Mouse (Mus musculus): ENCODE data around the gene Iqgap2. TPM values are rescaled to one million over a fixed set of nuclear protein-coding genes. Genes with fewer than 3 reads are reported as not detected.

Iqgap2 gene
- polyA plus RNA-seq, 2 experiments, result 10.5 to 12.7 TPM

DNA sequence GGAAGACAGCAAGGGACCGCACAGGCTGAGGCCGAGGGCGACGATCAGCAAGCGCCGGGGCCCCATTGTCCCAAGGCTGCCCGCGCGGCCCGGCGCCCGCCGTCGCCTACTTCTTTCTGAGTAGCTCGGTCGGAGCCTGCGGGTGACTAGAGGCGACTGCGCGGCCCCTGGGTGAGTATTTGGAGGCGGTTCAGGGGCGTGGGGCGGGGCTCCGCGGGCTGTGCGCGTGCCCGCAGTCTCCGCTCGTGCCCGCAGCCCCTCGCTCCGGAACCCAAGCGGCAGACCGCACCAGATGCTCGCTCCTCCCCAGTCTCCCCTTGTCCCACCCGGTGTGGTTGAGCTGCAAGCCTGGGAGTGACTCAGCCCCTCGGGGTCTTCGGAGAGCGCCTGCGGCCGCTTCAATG, 273.4 kb downstream of the Iqgap2 start, which contains the start of gene F2r:
TSS of gene F2r (minus strand) at position 179 of the 404 bp plus-strand sequence.
- H3K36me3 ChIP-seq (ENCODE audit: control insufficient read depth, insufficient read depth, low read length), result no peaks in the 10 kb centered on the region
- peaks cover 21% of the 10 kb centered on the region for H3K4me1 ChIP-seq (ENCODE audit: control insufficient read depth, insufficient read depth, low read length)
- H3K9me3 ChIP-seq (ENCODE audit: control insufficient read depth, low read length), result no peaks in the 10 kb centered on the region
- 0 out of 2 replicates have a peak, but pooled peaks have one; percentile 74 for TF ChIP-seq POLR2A (IDR thresholded peaks at IDR 0.05; ENCODE audit: borderline replicate concordance, extremely low read depth, insufficient read depth, insufficient read length)
- DNase-seq (ENCODE audit: low spot score) (peak; percentile 88), ATAC-seq (ENCODE audit: low FRiP score, low read depth) (peak; percentile 94)
- peak within 1 kb of the TSS; percentile 71 for H3K27ac ChIP-seq (replicated peaks; ENCODE audit: low read depth, low read length)
- peak within 1 kb of the TSS; percentile 87 for H3K9ac ChIP-seq (ENCODE audit: low read depth, low read length, severe bottlenecking)
- H3K4me3 ChIP-seq (replicated peaks; ENCODE audit: low read length), result peak within 1 kb of the TSS; percentile 82
- H3K4me2 ChIP-seq (replicated peaks; ENCODE audit: low read depth, low read length, severe bottlenecking), result peak within 1 kb of the TSS; percentile 74
- no peaks in the 10 kb centered on the region for H3K27me3 ChIP-seq (ENCODE audit: control insufficient read depth, insufficient read depth, low read length)
- WGBS, result under 1% methylated on average over 32 of the region's 42 CpGs

DNA sequence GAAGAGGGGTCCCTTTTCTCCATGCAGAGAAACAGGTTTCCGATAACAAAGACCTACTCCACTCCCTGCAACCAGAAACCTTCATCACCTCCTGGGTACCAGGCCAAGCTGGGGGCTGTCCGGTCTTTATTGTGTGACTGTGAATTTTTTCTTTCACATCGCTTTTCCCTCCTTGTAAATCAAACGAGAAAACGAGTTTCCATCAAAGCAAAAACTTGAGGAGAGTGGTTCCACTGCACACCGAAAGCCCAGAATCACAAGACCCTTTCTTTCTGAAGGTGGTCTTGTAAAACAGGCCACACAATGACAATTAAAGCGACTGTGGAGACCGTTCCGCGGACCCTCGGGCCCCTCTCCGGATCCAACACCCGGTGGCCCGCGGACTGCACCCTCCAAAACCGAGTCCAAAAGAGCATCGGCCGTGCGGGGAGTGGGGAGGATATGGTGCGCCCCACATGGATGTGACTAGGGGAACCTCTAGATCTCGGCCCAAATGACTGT, 274.0 kb downstream of the Iqgap2 start:
- ATAC-seq (ENCODE audit: low FRiP score, low read depth) (peak; percentile 36), DNase-seq (ENCODE audit: low spot score) (no peak)
- H3K4me3 ChIP-seq (replicated peaks; ENCODE audit: low read length), result peak overlapping the region; percentile 82
- peak overlapping the region; percentile 71 for H3K27ac ChIP-seq (replicated peaks; ENCODE audit: low read depth, low read length)
- TF ChIP-seq POLR2A (IDR thresholded peaks at IDR 0.05; ENCODE audit: borderline replicate concordance, extremely low read depth, insufficient read depth, insufficient read length), result no peak
- H3K9me3 ChIP-seq (ENCODE audit: control insufficient read depth, low read length), result no peaks in the 10 kb centered on the region
- no peaks in the 10 kb centered on the region for H3K36me3 ChIP-seq (ENCODE audit: control insufficient read depth, insufficient read depth, low read length)
- under 1% methylated on average over 21 of the region's 21 CpGs for WGBS
- peak overlapping the region; percentile 87 for H3K9ac ChIP-seq (ENCODE audit: low read depth, low read length, severe bottlenecking)
- peak overlapping the region; percentile 74 for H3K4me2 ChIP-seq (replicated peaks; ENCODE audit: low read depth, low read length, severe bottlenecking)
- no peaks in the 10 kb centered on the region for H3K27me3 ChIP-seq (ENCODE audit: control insufficient read depth, insufficient read depth, low read length)
- H3K4me1 ChIP-seq (ENCODE audit: control insufficient read depth, insufficient read depth, low read length), result peaks cover 21% of the 10 kb centered on the region

DNA sequence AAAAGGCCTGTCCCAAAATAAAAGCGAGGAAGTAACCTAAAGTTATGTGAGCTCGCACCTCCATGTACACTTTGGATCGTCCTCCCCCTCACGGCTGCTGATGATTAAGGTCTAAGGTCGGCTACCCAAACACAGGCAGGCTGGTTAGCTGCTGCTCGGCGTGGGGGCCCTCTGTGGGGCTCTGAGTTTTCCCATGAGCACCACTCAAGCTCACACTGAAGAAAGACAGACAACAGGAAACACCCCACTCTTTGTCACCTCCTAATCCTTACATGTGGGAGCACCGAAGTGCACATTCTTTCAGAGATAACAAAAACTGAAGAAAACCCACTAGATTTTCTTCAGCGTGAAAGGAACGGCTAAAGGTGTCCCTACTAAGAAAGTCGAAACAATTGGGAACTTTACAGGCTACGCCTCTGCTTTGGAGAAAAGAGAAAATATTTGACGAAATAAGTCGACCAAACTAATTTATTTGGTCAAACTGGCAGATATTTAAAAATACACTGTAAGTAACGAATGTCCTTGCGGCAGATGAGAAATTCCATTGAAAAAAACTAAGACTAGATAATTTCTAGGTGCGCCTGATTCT, 274.5 kb downstream of the Iqgap2 start:
- H3K27ac ChIP-seq (replicated peaks; ENCODE audit: low read depth, low read length), result 0 out of 2 replicates have a peak overlapping the region, but pooled peaks have one; percentile 33
- peak overlapping the region; percentile 82 for H3K4me3 ChIP-seq (replicated peaks; ENCODE audit: low read length)
- ATAC-seq (ENCODE audit: low FRiP score, low read depth) (no peak), DNase-seq (ENCODE audit: low spot score) (no peak)
- peak overlapping the region; percentile 74 for H3K4me2 ChIP-seq (replicated peaks; ENCODE audit: low read depth, low read length, severe bottlenecking)
- peak overlapping the region; percentile 87 for H3K9ac ChIP-seq (ENCODE audit: low read depth, low read length, severe bottlenecking)
- peaks cover 1% of the 10 kb centered on the region; the same call in 1 of the 2 replicates for H3K36me3 ChIP-seq (ENCODE audit: control insufficient read depth, insufficient read depth, low read length)
- H3K27me3 ChIP-seq (ENCODE audit: control insufficient read depth, insufficient read depth, low read length), result no peaks in the 10 kb centered on the region
- H3K9me3 ChIP-seq (ENCODE audit: control insufficient read depth, low read length), result no peaks in the 10 kb centered on the region
- 5% methylated on average over 17 of the region's 17 CpGs for WGBS
- peaks cover 21% of the 10 kb centered on the region for H3K4me1 ChIP-seq (ENCODE audit: control insufficient read depth, insufficient read depth, low read length)
- no peak for TF ChIP-seq POLR2A (IDR thresholded peaks at IDR 0.05; ENCODE audit: borderline replicate concordance, extremely low read depth, insufficient read depth, insufficient read length)

DNA sequence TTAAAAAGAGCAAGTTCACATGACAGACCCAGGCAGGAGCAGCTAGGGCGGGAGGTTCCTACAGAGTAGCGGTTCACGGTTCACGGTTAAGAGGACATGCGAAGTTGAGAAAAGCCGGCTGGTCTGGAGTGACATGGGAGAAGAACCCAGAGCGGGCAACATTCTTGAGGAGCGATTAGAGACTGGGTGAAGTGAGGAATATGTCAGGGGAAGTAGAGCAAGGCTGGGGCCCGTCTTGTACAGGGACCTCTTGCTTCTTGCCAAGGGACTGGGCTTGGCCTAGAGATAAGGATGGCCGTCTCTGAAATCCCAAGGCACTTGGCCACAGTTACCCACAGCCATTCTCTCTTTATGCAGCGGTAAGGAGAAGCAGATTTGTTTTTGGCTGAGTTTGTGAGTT, 275.2 kb downstream of the Iqgap2 start:
- ATAC-seq (ENCODE audit: low FRiP score, low read depth) (no peak), DNase-seq (ENCODE audit: low spot score) (no peak)
- peaks cover 21% of the 10 kb centered on the region for H3K4me1 ChIP-seq (ENCODE audit: control insufficient read depth, insufficient read depth, low read length)
- H3K9me3 ChIP-seq (ENCODE audit: control insufficient read depth, low read length), result no peaks in the 10 kb centered on the region
- 38% methylated on average over 11 of the region's 11 CpGs for WGBS
- peak overlapping the region; percentile 82 for H3K4me3 ChIP-seq (replicated peaks; ENCODE audit: low read length)
- H3K36me3 ChIP-seq (ENCODE audit: control insufficient read depth, insufficient read depth, low read length), result peaks cover 7% of the 10 kb centered on the region; the same call in 1 of the 2 replicates
- H3K27me3 ChIP-seq (ENCODE audit: control insufficient read depth, insufficient read depth, low read length), result no peaks in the 10 kb centered on the region
- H3K27ac ChIP-seq (replicated peaks; ENCODE audit: low read depth, low read length), result no peak overlapping the region
- no peak for TF ChIP-seq POLR2A (IDR thresholded peaks at IDR 0.05; ENCODE audit: borderline replicate concordance, extremely low read depth, insufficient read depth, insufficient read length)
- H3K9ac ChIP-seq (ENCODE audit: low read depth, low read length, severe bottlenecking), result peak overlapping the region; percentile 87
- H3K4me2 ChIP-seq (replicated peaks; ENCODE audit: low read depth, low read length, severe bottlenecking), result peak overlapping the region; percentile 74

DNA sequence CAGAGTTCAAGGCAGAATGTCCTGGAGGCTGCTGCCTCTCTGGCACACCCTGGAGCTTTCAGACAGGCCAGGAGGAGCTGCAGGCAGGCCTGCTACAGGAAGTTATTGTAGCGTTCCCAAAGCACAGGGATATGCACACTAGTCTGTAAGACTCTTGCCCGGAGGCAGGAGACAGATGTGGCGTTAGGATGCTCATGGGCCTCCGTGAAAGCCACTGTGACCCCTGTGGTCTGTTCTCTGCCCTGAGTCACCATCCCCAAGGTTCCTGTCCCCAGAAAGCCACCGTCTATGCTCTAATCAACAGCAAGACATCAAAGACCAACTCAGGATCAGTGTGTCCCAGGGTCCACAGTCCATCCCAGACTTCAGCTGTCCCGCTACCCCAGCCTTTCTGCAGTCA, 277.0 kb downstream of the Iqgap2 start:
- Histone ChIP-seq H3K27me3 (ENCODE audit: control insufficient read depth, insufficient read depth, low read length) (no peaks in the 10 kb centered on the region), H3K4me1 (ENCODE audit: control insufficient read depth, insufficient read depth, low read length) (peaks cover 21% of the 10 kb centered on the region), H3K27ac (replicated peaks; ENCODE audit: low read depth, low read length) (no peak overlapping the region), H3K9me3 (ENCODE audit: control insufficient read depth, low read length) (no peaks in the 10 kb centered on the region), H3K36me3 (ENCODE audit: control insufficient read depth, insufficient read depth, low read length) (peaks cover 7% of the 10 kb centered on the region; the same call in 1 of the 2 replicates), H3K4me2 (replicated peaks; ENCODE audit: low read depth, low read length, severe bottlenecking) (no peak overlapping the region), H3K4me3 (replicated peaks; ENCODE audit: low read length) (no peak overlapping the region), H3K9ac (ENCODE audit: low read depth, low read length, severe bottlenecking) (no peak overlapping the region)
- DNase-seq (ENCODE audit: low spot score), result no peak
- ATAC-seq (ENCODE audit: low FRiP score, low read depth), result no peak
- no peak for TF ChIP-seq POLR2A (IDR thresholded peaks at IDR 0.05; ENCODE audit: borderline replicate concordance, extremely low read depth, insufficient read depth, insufficient read length)
- 73% methylated on average over 6 of the region's 6 CpGs for WGBS
